Mouse (Mus musculus) midbrain, embryonic 11.5 days (tissue): Measurements from ENCODE around the gene Anxa3. TPM values are rescaled to one million over a fixed set of nuclear protein-coding genes. Genes with fewer than 3 reads are reported as not detected.
A peak's percentile ranks its signal among the peaks of the same experiment; 100 is the strongest.

Experiments
- ATAC-seq: fragments of 200-750 bp; cut with Nextera tagmentation; 2 replicates; pipeline ENCODE4 v1.8.0; 2017; ENCODE audit warnings: moderate TSS enrichment, moderate library complexity; ENCODE audit not compliant: low FRiP score
- DNase-seq: peaks from one replicate; pipeline ENCODE4 v3.0.0; 2015; ENCODE audit warnings: low spot score; ENCODE audit errors: missing footprints
- H3K27ac ChIP-seq: fragments of 300-500 bp; sonication (generic); 2 replicates; pipeline ENCODE4 v1.5.1; 2014; ENCODE audit warnings: low read depth, low read length
- H3K27me3 ChIP-seq: fragments of 300-500 bp; sonication (generic); 2 replicates; pipeline ENCODE4 v1.6.1; 2014; ENCODE audit warnings: mild to moderate bottlenecking, low read length, moderate library complexity, mixed read lengths; ENCODE audit not compliant: control insufficient read depth, insufficient read depth
- H3K36me3 ChIP-seq: fragments of 300-500 bp; sonication (generic); 2 replicates; pipeline ENCODE4 v1.6.1; 2014; ENCODE audit warnings: mild to moderate bottlenecking, low read length, moderate library complexity, mixed read lengths; ENCODE audit not compliant: control insufficient read depth, insufficient read depth
- H3K4me1 ChIP-seq: fragments of 300-500 bp; sonication (generic); 2 replicates; pipeline ENCODE4 v1.6.1; 2014; ENCODE audit warnings: low read length; ENCODE audit not compliant: control insufficient read depth, insufficient read depth
- H3K4me2 ChIP-seq: fragments of 300-500 bp; sonication (generic); 2 replicates; pipeline ENCODE4 v1.6.1; 2014; ENCODE audit warnings: mild to moderate bottlenecking, moderate library complexity
- H3K4me3 ChIP-seq: fragments of 300-500 bp; sonication (generic); 2 replicates; pipeline ENCODE4 v1.5.1; 2014; ENCODE audit warnings: low read depth, low read length
- H3K9ac ChIP-seq: fragments of 300-500 bp; sonication (generic); 2 replicates; pipeline ENCODE4 v1.6.1; 2014; ENCODE audit warnings: low read length
- H3K9me3 ChIP-seq: fragments of 300-500 bp; sonication (generic); 2 replicates; pipeline ENCODE4 v1.6.1; 2016; ENCODE audit warnings: low read length; ENCODE audit not compliant: control insufficient read depth
- WGBS: fragments of 180-500 bp; shearing (Covaris S2); extraction: QIAGEN DNeasy Blood & Tissue Kit; methylation state at CpG from one replicate; pipeline ENCODE4 v1.1.7; 2014; 5-methylcytosine and 5-hydroxymethylcytosine counted together
- polyA plus RNA-seq: library from polyadenylated mRNA; unstranded; fragments of >200 nt; fragmentation: Nextera tagmentation; extraction: Ambion mirVana; gene quantifications from 2 replicates; pipeline ENCODE4 v1.2.1, GENCODE M21; 2014

Anxa3 gene
- polyA plus RNA-seq, 1 experiment from 2014 or later: 52.7 TPM

DNA sequence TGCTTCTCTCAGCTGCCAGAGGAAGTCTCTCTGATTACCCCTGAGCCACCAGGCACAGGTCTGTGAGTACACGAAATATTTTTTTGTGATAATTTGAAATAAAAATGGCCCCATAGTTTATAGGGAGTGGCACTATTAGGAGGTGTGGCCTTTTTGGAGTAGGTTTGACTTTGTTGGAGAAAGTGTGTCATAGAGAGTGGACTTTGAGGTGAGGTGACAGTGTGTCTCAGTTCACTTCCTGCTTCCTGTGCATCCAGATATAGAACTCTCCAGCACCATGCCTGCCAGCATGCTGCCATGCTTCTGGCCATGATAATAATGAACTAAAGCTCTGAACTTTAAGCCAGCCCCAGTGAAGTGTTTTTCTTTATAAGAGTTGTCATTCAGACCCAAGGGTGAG lies 66.8 kb downstream of the Anxa3 start:
- no peak overlapping the region for H3K27ac ChIP-seq
- WGBS: 83% methylated on average over 1 of the region's 1 CpGs
- H3K4me1 ChIP-seq: no peaks in the 10 kb centered on the region
- DNase-seq (no peak), ATAC-seq (no peak)
- H3K4me2 ChIP-seq: no peak overlapping the region
- no peak overlapping the region for H3K4me3 ChIP-seq
- H3K9ac ChIP-seq: no peak overlapping the region
- no peaks in the 10 kb centered on the region for H3K9me3 ChIP-seq
- no peaks in the 10 kb centered on the region for H3K27me3 ChIP-seq
- H3K36me3 ChIP-seq: no peaks in the 10 kb centered on the region

DNA sequence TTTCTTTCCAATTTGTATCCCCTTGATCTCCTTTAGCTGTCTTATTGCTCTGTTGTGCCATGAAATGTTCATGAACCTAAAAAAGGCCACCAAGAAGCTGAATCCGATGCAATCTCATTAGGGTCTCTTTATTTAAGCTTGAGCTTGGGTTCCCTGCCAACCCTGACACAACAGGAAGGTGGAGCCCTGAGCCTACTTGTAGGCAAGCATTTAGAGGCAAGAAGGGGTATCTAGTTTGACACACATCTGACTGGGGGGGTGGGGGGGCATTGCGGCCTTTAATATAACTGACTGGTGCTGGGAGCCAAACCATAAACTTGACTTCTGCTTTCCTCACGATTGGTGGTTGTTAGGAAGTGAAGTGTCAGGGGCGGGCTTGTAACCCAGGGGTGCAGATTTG lies 74.0 kb downstream of the Anxa3 start:
- Histone ChIP-seq H3K27ac (no peak overlapping the region), H3K27me3 (no peaks in the 10 kb centered on the region), H3K4me1 (no peaks in the 10 kb centered on the region), H3K4me2 (no peak overlapping the region), H3K9ac (no peak overlapping the region), H3K4me3 (no peak overlapping the region), H3K36me3 (no peaks in the 10 kb centered on the region), H3K9me3 (no peaks in the 10 kb centered on the region)
- 88% methylated on average over 4 of the region's 4 CpGs for WGBS
- DNase-seq (no peak), ATAC-seq (no peak)

DNA sequence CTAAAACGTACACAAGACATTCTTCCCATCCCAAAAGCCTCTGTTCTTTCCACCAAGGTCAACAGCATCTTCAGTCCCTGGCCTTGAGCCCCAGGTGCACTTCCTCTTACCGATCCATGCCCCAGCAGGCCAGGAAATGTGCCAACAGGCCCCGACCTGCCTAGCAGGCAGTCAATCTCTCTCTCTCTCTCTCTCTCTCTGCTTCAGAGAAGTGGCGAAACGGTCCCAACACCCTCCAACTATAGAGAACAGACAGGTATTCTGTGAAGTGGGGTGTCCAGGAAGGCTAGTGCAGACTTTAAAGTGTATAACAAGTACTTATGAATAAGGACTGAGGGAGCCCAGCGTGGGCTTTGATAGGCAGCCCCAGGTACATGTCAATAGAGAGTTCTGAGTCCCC lies 75.8 kb downstream of the Anxa3 start:
- ATAC-seq: no peak
- H3K4me1 ChIP-seq: no peaks in the 10 kb centered on the region
- no peak overlapping the region for H3K9ac ChIP-seq
- no peak for DNase-seq
- H3K9me3 ChIP-seq: no peaks in the 10 kb centered on the region
- H3K4me3 ChIP-seq: no peak overlapping the region
- 72% methylated on average over 6 of the region's 6 CpGs for WGBS
- no peaks in the 10 kb centered on the region for H3K36me3 ChIP-seq
- H3K4me2 ChIP-seq: no peak overlapping the region
- H3K27me3 ChIP-seq: no peaks in the 10 kb centered on the region
- H3K27ac ChIP-seq: no peak overlapping the region

DNA sequence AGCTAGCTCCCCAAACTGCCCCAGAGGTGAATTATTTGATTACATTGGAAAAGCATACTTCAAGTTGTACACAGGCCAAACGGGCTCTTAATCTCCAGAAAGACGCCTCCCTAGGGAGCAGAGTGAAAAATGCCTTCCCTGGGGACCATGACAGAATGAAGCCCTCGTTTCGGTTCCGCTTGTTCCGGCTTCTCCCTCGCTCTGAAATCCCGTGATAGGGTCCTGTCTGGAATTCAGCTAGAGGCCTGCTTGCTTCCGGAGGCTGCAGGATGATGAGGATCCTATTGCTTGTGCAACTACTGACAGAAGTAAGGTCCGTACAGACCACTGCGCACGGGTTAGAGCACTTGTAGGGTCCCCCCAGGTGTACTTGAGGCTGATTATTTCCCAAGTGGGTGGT lies 77.9 kb downstream of the Anxa3 start:
- ATAC-seq (no peak), DNase-seq (no peak)
- Histone ChIP-seq H3K27ac (no peak overlapping the region), H3K4me1 (no peaks in the 10 kb centered on the region), H3K4me2 (no peak overlapping the region), H3K9ac (no peak overlapping the region), H3K4me3 (no peak overlapping the region), H3K36me3 (no peaks in the 10 kb centered on the region), H3K9me3 (no peaks in the 10 kb centered on the region), H3K27me3 (no peaks in the 10 kb centered on the region)
- 77% methylated on average over 12 of the region's 12 CpGs for WGBS

DNA sequence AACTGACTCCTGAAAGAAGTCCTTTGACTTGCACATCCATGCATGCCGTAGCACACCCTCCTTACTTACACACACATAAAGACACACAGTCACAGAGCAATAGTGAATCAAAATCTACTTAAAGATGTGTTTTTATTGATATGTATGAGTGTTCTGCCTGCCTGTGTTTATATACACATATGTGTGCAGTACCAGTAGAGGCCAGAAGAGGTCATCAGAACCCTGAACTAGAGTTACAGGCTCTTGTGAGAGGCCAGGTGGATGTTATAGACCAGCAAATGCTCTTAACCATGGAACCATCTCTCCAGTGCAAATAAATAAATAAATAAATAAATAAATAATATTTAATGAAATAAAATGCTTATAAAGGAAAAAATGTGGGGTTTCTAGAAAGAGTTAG lies 85.0 kb downstream of the Anxa3 start:
- Histone ChIP-seq H3K9me3 (0 out of 2 replicates have a peak, but pooled peaks cover 4% of the 10 kb centered on the region), H3K4me1 (no peaks in the 10 kb centered on the region), H3K27me3 (no peaks in the 10 kb centered on the region), H3K36me3 (no peaks in the 10 kb centered on the region), H3K27ac (no peak overlapping the region), H3K4me3 (no peak overlapping the region), H3K4me2 (no peak overlapping the region), H3K9ac (no peak overlapping the region)
- 94% methylated on average over 1 of the region's 1 CpGs for WGBS
- ATAC-seq (no peak), DNase-seq (peak; percentile 88)

DNA sequence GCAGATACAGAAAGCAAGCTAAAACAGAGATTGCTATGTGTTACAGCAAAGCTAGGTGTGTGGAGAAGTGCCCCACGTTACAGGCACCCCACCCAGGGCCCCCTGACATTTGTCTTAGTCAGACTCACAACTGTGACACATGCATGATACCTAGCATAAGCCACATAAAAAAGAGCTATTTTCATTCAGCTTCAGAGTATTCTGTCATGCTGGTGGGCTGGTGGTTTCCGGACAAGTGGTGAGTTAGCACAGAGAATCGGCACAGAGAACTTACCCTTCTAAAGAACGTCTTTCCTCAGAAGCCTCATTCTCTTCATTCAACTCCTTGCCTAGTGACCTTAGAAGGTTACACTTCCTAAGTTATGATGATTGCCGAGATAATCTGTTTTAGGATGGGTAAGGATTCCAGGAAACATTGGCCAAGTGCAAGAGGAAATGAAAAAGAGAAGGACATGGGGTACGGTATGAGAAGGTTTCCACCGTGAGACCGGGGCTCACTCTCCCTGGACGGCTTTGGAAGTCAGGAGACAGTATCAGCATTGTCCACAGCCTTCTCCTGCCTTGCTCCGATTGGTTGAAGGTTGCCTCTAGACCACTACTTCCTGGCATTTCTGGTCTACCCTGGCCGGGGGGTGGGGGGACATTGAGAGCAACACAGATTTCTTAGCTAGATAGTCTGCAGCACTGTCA lies 85.9 kb downstream of the Anxa3 start:
- DNase-seq (no peak), ATAC-seq (no peak)
- 91% methylated on average over 11 of the region's 11 CpGs for whole genome bisulfite sequencing
- Histone ChIP-seq H3K27ac (no peak overlapping the region), H3K27me3 (no peaks in the 10 kb centered on the region), H3K4me1 (no peaks in the 10 kb centered on the region), H3K9ac (no peak overlapping the region), H3K36me3 (no peaks in the 10 kb centered on the region), H3K4me2 (no peak overlapping the region), H3K9me3 (0 out of 2 replicates have a peak, but pooled peaks cover 4% of the 10 kb centered on the region), H3K4me3 (no peak overlapping the region)

DNA sequence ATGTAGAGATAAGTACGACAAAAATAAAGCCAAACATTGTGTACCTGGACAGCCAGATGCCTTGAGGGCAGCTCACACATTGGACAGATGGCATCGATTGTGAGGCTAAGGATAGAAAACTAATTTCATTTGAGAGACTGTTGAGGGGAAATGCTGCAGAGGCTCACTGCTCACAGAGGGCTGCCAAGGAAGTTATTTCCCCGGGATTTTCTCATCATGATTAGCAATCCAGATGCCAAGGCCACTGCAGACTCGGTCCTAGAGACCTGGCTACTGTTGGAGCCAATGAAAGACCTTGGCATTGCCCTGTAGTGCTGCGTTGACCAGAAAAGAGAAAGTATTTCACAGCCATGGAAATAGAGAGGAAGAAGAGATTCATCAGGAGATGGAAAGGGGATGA lies 87.1 kb downstream of the Anxa3 start:
- Histone ChIP-seq H3K4me2 (no peak overlapping the region), H3K27me3 (no peaks in the 10 kb centered on the region), H3K27ac (no peak overlapping the region), H3K36me3 (no peaks in the 10 kb centered on the region), H3K4me1 (no peaks in the 10 kb centered on the region), H3K4me3 (no peak overlapping the region), H3K9ac (no peak overlapping the region), H3K9me3 (0 out of 2 replicates have a peak, but pooled peaks cover 4% of the 10 kb centered on the region)
- WGBS: 84% methylated on average over 5 of the region's 5 CpGs
- DNase-seq (no peak), ATAC-seq (no peak)

DNA sequence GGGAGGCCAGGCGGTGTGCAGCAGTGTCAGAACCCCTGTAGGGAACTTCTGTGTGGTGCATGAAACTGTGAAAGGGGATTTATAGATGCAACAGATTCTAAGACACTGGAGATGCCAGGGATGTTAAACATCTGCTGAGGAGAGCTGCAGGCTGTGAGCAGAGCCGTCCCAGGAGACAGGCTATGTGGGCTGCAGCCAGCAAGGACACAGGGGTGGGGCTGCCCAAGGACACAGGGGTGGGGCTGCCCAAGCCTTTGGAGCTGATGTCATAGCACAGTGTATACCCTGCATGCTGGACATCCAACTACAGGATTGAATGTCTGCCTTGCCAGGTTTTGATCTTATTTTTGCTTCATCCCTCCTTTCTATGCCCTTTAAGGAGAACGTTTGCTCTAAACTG lies 88.0 kb downstream of the Anxa3 start:
- Histone ChIP-seq H3K4me3 (no peak overlapping the region), H3K4me2 (no peak overlapping the region), H3K9me3 (0 out of 2 replicates have a peak, but pooled peaks cover 4% of the 10 kb centered on the region), H3K36me3 (no peaks in the 10 kb centered on the region), H3K4me1 (no peaks in the 10 kb centered on the region), H3K9ac (no peak overlapping the region), H3K27ac (no peak overlapping the region), H3K27me3 (no peaks in the 10 kb centered on the region)
- ATAC-seq (0 out of 2 replicates have a peak, but pooled peaks have one; percentile 48), DNase-seq (no peak)
- 69% methylated on average over 3 of the region's 3 CpGs for WGBS

DNA sequence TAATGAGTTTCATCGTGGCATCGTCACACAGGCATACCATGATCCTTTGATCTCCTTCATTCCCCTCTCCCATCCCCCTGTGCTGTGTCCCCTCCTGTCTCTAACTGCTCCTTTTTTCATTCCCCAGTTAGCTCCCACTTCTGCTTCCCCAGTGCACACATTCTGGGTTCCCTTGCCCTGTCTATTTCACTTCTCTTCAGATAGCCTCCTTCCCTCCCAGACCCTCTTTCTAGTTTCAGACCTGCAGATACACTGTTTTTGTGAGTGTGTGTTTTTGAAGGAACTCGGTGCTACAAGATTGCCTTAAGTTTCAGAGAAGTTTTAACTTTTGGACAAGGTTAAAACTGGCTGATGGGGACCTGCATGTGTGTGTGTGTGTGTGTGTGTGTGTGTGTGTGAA lies 88.5 kb downstream of the Anxa3 start:
- Histone ChIP-seq H3K27ac (no peak overlapping the region), H3K4me3 (no peak overlapping the region), H3K36me3 (no peaks in the 10 kb centered on the region), H3K9me3 (0 out of 2 replicates have a peak, but pooled peaks cover 4% of the 10 kb centered on the region), H3K4me1 (no peaks in the 10 kb centered on the region), H3K4me2 (no peak overlapping the region), H3K27me3 (no peaks in the 10 kb centered on the region), H3K9ac (no peak overlapping the region)
- ATAC-seq: no peak
- WGBS: 80% methylated on average over 3 of the region's 3 CpGs
- DNase-seq: no peak
